Mouse (Mus musculus): Measurements from ENCODE around the gene Cdyl.

Gene Cdyl

GRCm38 (mm10) chr13:35760372-35760771 is 100.7 kb downstream of the Cdyl start:
- DNase-seq (ENCODE audit: low spot score) = no peak

- no peak for DNase-seq (ENCODE audit: low spot score)
These were observed 104.9 kb downstream of the Cdyl start for GRCm38 (mm10) chr13:35764559-35764958.

GRCm38 (mm10) chr13:35765817-35766216 is 106.2 kb downstream of the Cdyl start:
- no peak for DNase-seq (ENCODE audit: low spot score)

- DNase-seq (ENCODE audit: low spot score) = no peak
These were observed 110.0 kb downstream of the Cdyl start for GRCm38 (mm10) chr13:35769673-35770072.

GRCm38 (mm10) chr13:35770421-35770820 is 110.8 kb downstream of the Cdyl start:
- no peak for DNase-seq (ENCODE audit: low spot score)

- DNase-seq (ENCODE audit: low spot score) = peak; percentile 22
These were observed 112.3 kb downstream of the Cdyl start for GRCm38 (mm10) chr13:35771968-35772382.

- peak; percentile 14 for DNase-seq (ENCODE audit: low spot score)
These were observed 114.1 kb downstream of the Cdyl start for GRCm38 (mm10) chr13:35773763-35774162.

- no peak for DNase-seq (ENCODE audit: low spot score)
These were observed 116.5 kb downstream of the Cdyl start for GRCm38 (mm10) chr13:35776123-35776522.

- DNase-seq (ENCODE audit: low spot score) = no peak
These were observed 121.1 kb downstream of the Cdyl start for GRCm38 (mm10) chr13:35780714-35781113.

GRCm38 (mm10) chr13:35781755-35782154 is 122.1 kb downstream of the Cdyl start:
- DNase-seq (ENCODE audit: low spot score) = no peak

GRCm38 (mm10) chr13:35782949-35783348 is 123.3 kb downstream of the Cdyl start:
- DNase-seq (ENCODE audit: low spot score) = peak; percentile 11

GRCm38 (mm10) chr13:35783576-35783975 is 123.9 kb downstream of the Cdyl start:
- DNase-seq (ENCODE audit: low spot score) = no peak

GRCm38 (mm10) chr13:35784281-35784680 is 124.6 kb downstream of the Cdyl start:
- DNase-seq (ENCODE audit: low spot score) = no peak

- DNase-seq (ENCODE audit: low spot score) = no peak
These were observed 125.8 kb downstream of the Cdyl start for GRCm38 (mm10) chr13:35785330-35785939.

- DNase-seq (ENCODE audit: low spot score) = no peak
These were observed 127.2 kb downstream of the Cdyl start for GRCm38 (mm10) chr13:35786726-35787399.

- DNase-seq (ENCODE audit: low spot score) = no peak
These were observed 129.9 kb downstream of the Cdyl start for GRCm38 (mm10) chr13:35789577-35789976.

- DNase-seq (ENCODE audit: low spot score) = no peak
These were observed 130.8 kb downstream of the Cdyl start for GRCm38 (mm10) chr13:35790431-35790830.

- no peak for DNase-seq (ENCODE audit: low spot score)
These were observed 134.7 kb downstream of the Cdyl start for GRCm38 (mm10) chr13:35794309-35794708.

- no peak for DNase-seq (ENCODE audit: low spot score)
These were observed 135.1 kb downstream of the Cdyl start for GRCm38 (mm10) chr13:35794774-35795173.

GRCm38 (mm10) chr13:35795887-35796286 is 136.3 kb downstream of the Cdyl start:
- no peak for DNase-seq (ENCODE audit: low spot score)

- DNase-seq (ENCODE audit: low spot score) = no peak
These were observed 136.7 kb downstream of the Cdyl start for GRCm38 (mm10) chr13:35796352-35796751.

GRCm38 (mm10) chr13:35797811-35798522 is 138.3 kb downstream of the Cdyl start:
- DNase-seq (ENCODE audit: low spot score) = no peak

- peak; percentile 39 for DNase-seq (ENCODE audit: low spot score)
These were observed 139.0 kb downstream of the Cdyl start for GRCm38 (mm10) chr13:35798645-35799044.
